Mouse (Mus musculus) hindbrain, embryonic 16.5 days (tissue): Measurements from ENCODE around the gene Syde2. TPM values are rescaled to one million over a fixed set of nuclear protein-coding genes. Genes with fewer than 3 reads are reported as not detected.

Experiments
- ATAC-seq: fragments of 200-750 bp; cut with Nextera tagmentation; 2 replicates; pipeline ENCODE4 v1.8.0; 2017; ENCODE audit warnings: moderate TSS enrichment, moderate library complexity
- H3K27ac ChIP-seq: fragments of 300-500 bp; sonication (generic); 2 replicates; pipeline ENCODE4 v1.5.1; 2014; ENCODE audit warnings: low read depth, mild to moderate bottlenecking, control low read depth, low read length, moderate library complexity
- H3K27me3 ChIP-seq: fragments of 300-500 bp; sonication (generic); replicated peaks from 2 replicates; pipeline ENCODE4 v1.6.1; 2014; ENCODE audit warnings: low read length; ENCODE audit not compliant: control insufficient read depth, insufficient read depth
- H3K36me3 ChIP-seq: fragments of 300-500 bp; sonication (generic); 2 replicates; pipeline ENCODE4 v1.6.1; 2014; ENCODE audit warnings: mild to moderate bottlenecking, low read length, moderate library complexity, mixed read lengths; ENCODE audit not compliant: control insufficient read depth, insufficient read depth
- H3K4me1 ChIP-seq: fragments of 300-500 bp; sonication (generic); 2 replicates; pipeline ENCODE4 v1.6.1; 2014; ENCODE audit warnings: low read depth, low read length; ENCODE audit not compliant: control insufficient read depth, insufficient read depth
- H3K4me2 ChIP-seq: fragments of 300-500 bp; sonication (generic); 2 replicates; pipeline ENCODE4 v1.6.1; 2014; ENCODE audit warnings: mild to moderate bottlenecking, low read length, control low read depth, moderate library complexity
- H3K4me3 ChIP-seq: fragments of 300-500 bp; sonication (generic); 2 replicates; pipeline ENCODE4 v1.5.1; 2014; ENCODE audit warnings: mild to moderate bottlenecking, low read length, control low read depth, moderate library complexity
- H3K9ac ChIP-seq: fragments of 300-500 bp; sonication (generic); 2 replicates; pipeline ENCODE4 v1.6.1; 2014; ENCODE audit warnings: low read depth, mild to moderate bottlenecking, control low read depth, low read length, moderate library complexity
- H3K9me3 ChIP-seq: fragments of 300-500 bp; sonication (generic); 2 replicates; pipeline ENCODE4 v1.6.1; 2014; ENCODE audit warnings: mild to moderate bottlenecking, low read length, moderate library complexity; ENCODE audit not compliant: control insufficient read depth
- WGBS: fragments of 180-500 bp; shearing (Covaris S2); extraction: QIAGEN DNeasy Blood & Tissue Kit; methylation state at CpG from one replicate; pipeline ENCODE4 v1.1.7; 2014; 5-methylcytosine and 5-hydroxymethylcytosine counted together
- polyA plus RNA-seq: library from polyadenylated mRNA; unstranded; fragments of >200 nt; fragmentation: Nextera tagmentation; extraction: Ambion mirVana; gene quantifications from 2 replicates; pipeline ENCODE4 v1.2.1, GENCODE M21; 2015

The Syde2 gene
- polyA plus RNA-seq: 0.28 and 0.56 TPM in 2 replicates

DNA sequence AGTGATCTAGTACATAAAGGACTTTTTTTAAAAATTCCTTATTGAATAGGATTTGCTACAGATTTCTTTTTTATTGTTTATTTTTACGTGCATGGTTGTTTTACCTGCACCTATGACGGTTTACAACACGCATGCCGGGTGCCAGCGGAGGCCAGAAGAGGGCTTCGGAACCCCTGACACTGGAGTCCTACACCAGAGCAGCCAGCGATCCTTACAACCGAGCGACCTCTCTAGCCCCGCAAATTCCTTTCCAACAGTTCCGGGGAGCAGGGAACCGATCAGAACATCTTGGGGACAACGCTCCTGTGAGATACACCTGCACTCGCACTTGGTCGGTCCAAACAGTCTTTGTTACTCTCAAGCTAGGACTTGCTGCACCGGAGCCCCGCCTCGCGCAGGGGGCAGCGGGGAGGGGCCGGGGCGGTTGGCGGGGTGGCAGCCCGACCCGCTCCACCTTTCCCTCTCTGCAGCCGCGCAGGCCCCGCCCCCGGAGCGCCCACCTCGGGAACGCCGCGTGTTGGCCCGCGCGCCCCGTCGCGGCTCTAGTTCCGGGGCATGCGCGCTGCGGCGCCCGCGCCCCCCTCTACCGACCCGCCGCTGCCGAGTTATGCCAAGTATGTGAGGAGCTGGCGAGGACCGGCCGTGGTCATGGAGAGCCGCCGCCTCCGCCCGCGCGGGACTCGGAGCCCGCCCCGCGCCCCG lies at the start of gene Syde2:
TSS of gene Syde2 (plus strand) at position 603 of the 702 bp plus-strand sequence.
- Histone ChIP-seq H3K4me1 (peaks cover 12% of the 10 kb centered on the region; the same call in 1 of the 2 replicates), H3K4me3 (peak within 1 kb of the TSS; percentile 49), H3K27ac (peak within 1 kb of the TSS; percentile 16; the same call in 1 of the 2 replicates), H3K9ac (peak within 1 kb of the TSS; percentile 63), H3K27me3 (peaks cover 8% of the 10 kb centered on the region), H3K9me3 (no peaks in the 10 kb centered on the region), H3K4me2 (peak within 1 kb of the TSS; percentile 75), H3K36me3 (no peaks in the 10 kb centered on the region)
- ATAC-seq: peak; percentile 88
- under 1% methylated on average over 45 of the region's 65 CpGs for WGBS

DNA sequence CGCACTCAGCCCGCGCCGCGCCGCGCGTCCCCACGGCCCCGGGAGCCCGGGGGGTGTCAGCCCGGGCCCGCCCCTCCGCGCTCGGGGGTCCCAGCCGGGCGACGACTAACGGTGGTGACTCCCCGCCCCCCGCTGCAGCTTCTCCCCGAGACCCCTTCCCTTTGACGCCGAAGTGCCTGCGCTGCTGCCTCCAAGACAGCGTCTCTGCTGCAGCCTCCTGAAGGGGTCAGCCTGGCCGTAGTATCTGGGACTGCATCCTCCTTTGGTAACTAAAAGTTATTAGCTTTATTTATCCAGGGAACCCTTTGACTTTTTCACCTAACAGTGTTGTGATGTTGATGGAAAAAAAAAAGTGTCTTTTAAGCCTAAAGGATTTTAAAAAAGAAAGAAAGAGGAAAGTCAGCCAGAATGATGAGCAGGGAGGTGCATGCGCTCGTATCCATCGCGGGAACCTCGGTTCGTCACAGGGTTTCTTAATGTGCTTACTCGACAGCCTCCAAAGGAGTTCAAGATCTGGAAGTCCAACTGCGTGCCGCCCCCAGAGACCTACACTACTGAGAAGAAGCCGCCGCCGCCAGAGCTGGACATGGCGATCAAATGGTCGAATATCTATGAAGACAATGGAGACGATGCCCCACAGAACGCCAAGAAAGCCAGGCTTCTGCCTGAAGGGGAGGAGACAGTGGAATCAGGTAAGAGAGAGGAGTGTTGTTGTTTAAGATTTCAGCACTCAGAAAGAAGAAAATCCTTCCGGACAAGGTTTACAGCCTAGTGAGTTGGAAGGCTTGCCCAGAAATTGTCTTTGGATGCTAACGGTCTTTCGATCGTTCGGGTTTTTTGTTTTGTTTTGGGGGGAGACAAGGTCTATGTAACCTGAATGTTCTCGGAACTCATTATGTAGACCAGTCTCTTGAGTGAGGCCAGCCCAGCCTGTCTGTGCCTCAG lies 49.0 kb upstream of the Syde2 start:
- H3K27ac ChIP-seq: peak overlapping the region; percentile 84; the same call in 1 of the 2 replicates
- peak overlapping the region; percentile 96 for H3K4me2 ChIP-seq
- no peaks in the 10 kb centered on the region for H3K27me3 ChIP-seq
- ATAC-seq: peak; percentile 9; the same call in 1 of the 2 replicates
- H3K9ac ChIP-seq: peak overlapping the region; percentile 90
- peaks cover 7% of the 10 kb centered on the region; the same call in 1 of the 2 replicates for H3K36me3 ChIP-seq
- peak overlapping the region; percentile 98 for H3K4me3 ChIP-seq
- H3K9me3 ChIP-seq: no peaks in the 10 kb centered on the region
- peaks cover 27% of the 10 kb centered on the region for H3K4me1 ChIP-seq
- WGBS: 25% methylated on average over 39 of the region's 50 CpGs

DNA sequence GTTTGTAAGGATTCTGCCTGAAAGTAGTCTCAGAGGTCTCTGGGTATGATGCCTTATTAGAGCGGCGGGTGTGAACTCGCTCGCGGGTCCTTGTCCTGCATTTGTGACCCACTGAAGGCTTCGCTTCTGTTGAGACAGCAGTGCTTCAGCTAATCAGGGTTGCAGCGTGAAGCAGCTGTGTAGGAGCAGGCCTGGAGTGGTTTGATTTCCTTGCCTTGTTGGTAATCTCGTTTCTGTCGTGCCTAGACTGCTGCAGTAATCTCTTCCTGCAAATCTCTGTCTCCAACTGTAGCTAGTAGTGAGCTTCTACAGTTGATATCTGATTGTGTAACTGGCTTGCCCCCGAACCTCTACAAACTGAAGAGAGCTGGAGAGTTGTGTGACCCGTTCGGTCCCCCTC lies 48.3 kb upstream of the Syde2 start:
- H3K9me3 ChIP-seq: no peaks in the 10 kb centered on the region
- no peak overlapping the region for H3K27ac ChIP-seq
- ATAC-seq: no peak
- WGBS: 87% methylated on average over 12 of the region's 12 CpGs
- H3K4me1 ChIP-seq: peaks cover 27% of the 10 kb centered on the region
- no peak overlapping the region for H3K9ac ChIP-seq
- H3K36me3 ChIP-seq: peaks cover 7% of the 10 kb centered on the region; the same call in 1 of the 2 replicates
- peak overlapping the region; percentile 96 for H3K4me2 ChIP-seq
- H3K27me3 ChIP-seq: no peaks in the 10 kb centered on the region
- no peak overlapping the region for H3K4me3 ChIP-seq

DNA sequence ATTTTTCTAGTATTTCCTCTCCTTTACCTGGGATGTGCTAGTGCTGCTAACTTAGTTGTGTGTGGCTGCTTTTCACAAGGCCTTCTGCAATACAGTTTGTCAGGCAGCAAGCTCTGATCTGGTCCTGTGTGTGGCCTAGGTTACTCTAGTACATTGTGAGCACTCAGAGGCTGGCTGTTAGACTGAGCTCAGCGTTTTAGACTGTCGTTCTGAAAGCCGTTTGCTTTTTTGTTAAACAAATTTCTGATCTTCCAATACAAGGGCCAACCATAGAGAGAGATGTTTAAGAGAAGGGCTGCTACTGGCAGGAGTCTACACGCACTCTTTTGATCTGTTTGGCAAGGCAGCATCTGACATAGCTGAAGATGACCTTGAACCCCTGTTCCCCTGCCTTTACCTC lies 47.7 kb upstream of the Syde2 start:
- no peak overlapping the region for H3K27ac ChIP-seq
- peaks cover 13% of the 10 kb centered on the region for H3K36me3 ChIP-seq
- H3K4me3 ChIP-seq: no peak overlapping the region
- 77% methylated on average over 4 of the region's 4 CpGs for WGBS
- H3K9me3 ChIP-seq: no peaks in the 10 kb centered on the region
- H3K9ac ChIP-seq: no peak overlapping the region; the same call in 1 of the 2 replicates
- ATAC-seq: no peak
- H3K4me2 ChIP-seq: no peak overlapping the region
- peaks cover 27% of the 10 kb centered on the region for H3K4me1 ChIP-seq
- H3K27me3 ChIP-seq: no peaks in the 10 kb centered on the region

DNA sequence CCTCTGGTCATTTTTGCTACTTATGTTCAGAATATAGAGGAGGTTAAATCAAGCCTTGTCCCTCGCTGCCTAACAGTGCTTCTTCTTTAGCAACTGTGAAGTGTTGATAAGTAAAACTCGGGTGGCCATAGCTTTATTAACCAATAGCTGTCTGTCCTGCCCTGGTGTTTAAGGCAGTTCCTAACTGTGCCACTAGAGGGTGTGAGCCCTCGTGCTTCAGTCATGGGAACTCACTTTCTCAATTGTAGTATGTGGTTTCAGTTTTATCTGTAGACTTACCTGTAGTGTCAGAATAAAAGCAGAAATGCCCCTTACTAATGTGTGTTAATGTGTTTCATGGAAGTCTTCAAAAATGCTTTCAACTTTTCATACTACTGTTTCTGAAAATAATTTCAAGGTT lies 45.7 kb upstream of the Syde2 start:
- no peak overlapping the region for H3K4me3 ChIP-seq
- no peaks in the 10 kb centered on the region for H3K27me3 ChIP-seq
- no peak overlapping the region for H3K27ac ChIP-seq
- no peak overlapping the region for H3K4me2 ChIP-seq
- H3K36me3 ChIP-seq: peaks cover 17% of the 10 kb centered on the region
- peaks cover 27% of the 10 kb centered on the region for H3K4me1 ChIP-seq
- no peak overlapping the region for H3K9ac ChIP-seq
- ATAC-seq: no peak
- no peaks in the 10 kb centered on the region for H3K9me3 ChIP-seq
- WGBS: 15% methylated on average over 3 of the region's 3 CpGs

DNA sequence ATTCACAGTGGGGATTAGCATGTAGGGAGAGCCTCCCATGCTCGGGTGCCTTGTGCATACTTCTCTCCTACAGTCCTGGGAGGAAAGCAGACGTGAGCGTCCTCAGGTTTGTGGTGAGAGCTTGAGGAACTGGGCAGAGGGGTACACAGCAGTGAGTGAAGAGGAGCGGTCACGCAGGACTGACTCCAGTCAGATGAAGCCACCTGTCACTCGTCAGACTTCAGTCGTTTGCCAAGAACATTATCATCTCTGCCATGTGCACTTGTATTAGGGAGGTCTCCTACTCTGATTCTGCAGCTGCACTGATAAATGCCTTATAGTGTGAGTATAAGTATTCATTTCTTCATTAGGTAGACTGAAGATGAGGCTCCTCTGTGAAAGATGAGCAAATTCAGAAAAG lies 43.3 kb upstream of the Syde2 start:
- Histone ChIP-seq H3K36me3 (peaks cover 17% of the 10 kb centered on the region), H3K4me3 (no peak overlapping the region), H3K4me1 (peaks cover 15% of the 10 kb centered on the region), H3K4me2 (no peak overlapping the region), H3K27ac (no peak overlapping the region), H3K9me3 (no peaks in the 10 kb centered on the region), H3K27me3 (no peaks in the 10 kb centered on the region), H3K9ac (no peak overlapping the region)
- 69% methylated on average over 7 of the region's 7 CpGs for WGBS
- peak; percentile 46; the same call in 1 of the 2 replicates for ATAC-seq

DNA sequence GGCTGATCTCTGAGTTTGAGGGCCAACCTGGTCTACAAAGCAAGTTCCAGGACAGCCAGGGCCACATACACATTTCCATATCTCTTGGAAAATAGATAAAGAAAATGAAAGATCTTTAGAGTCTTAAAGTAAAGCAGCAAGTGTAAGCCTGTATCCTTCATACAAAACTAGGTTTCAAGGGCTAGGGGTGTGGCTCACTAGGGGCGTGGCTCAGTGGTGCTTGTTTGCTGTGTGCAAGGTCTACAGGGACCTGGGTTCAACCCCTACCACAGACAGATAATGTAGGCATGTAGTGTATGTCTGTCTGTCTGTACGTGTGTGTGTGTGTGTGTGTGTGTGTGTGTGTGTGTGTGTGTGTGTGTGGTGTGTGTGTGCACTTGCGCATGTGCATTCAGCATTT lies 41.8 kb upstream of the Syde2 start:
- H3K4me2 ChIP-seq: no peak overlapping the region
- ATAC-seq: no peak
- H3K9ac ChIP-seq: no peak overlapping the region
- 91% methylated on average over 3 of the region's 3 CpGs for WGBS
- peaks cover 15% of the 10 kb centered on the region for H3K36me3 ChIP-seq
- no peak overlapping the region for H3K4me3 ChIP-seq
- no peaks in the 10 kb centered on the region for H3K9me3 ChIP-seq
- H3K27ac ChIP-seq: no peak overlapping the region
- H3K27me3 ChIP-seq: no peaks in the 10 kb centered on the region
- H3K4me1 ChIP-seq: peaks cover 11% of the 10 kb centered on the region

DNA sequence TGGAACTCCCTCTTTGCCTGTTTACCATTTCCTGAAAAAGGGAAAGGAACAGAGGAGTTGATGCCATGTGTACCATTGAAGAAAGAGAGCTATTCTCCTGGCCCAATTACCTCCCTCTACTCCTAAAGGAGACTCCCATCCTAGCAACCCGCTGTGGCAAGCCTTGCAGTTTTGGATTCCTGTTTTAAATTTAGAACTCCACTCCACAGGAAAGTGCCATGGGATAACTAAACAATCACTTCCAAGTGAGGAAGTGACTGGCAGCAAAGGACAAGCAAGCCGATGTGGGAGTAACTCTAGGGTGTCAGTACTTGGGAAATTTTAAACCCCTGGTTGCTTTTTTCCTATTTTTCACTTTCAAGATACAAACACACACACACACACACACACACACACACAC lies 41.0 kb upstream of the Syde2 start:
- WGBS: 65% methylated on average over 2 of the region's 2 CpGs
- Histone ChIP-seq H3K4me2 (no peak overlapping the region), H3K27ac (no peak overlapping the region), H3K9me3 (no peaks in the 10 kb centered on the region), H3K9ac (no peak overlapping the region), H3K36me3 (peaks cover 14% of the 10 kb centered on the region), H3K4me3 (no peak overlapping the region), H3K27me3 (0 out of 2 replicates have a peak, but pooled peaks cover 4% of the 10 kb centered on the region), H3K4me1 (peaks cover 6% of the 10 kb centered on the region)
- ATAC-seq: no peak
